Mouse (Mus musculus) CD4-positive helper T cell, adult 2 months (primary cell): ENCODE results near the gene Ppfia3.
"Not testable (repeated sequence)": the region's sequence is repeated elsewhere in the genome, so short reads cannot be mapped to it uniquely, and the experiment has no call there.

ENCODE experiments used
- DNase-seq: peaks from one replicate; pipeline ENCODE4 v3.0.0-alpha.2; 2012; ENCODE audit warnings: low read depth, missing footprints, low spot score

Gene Ppfia3

GRCm38 (mm10) chr7:45395129-45395541 is 28.3 kb upstream of the Ppfia3 start:
- no peak for DNase-seq

- no peak for DNase-seq
Measured at GRCm38 (mm10) chr7:45386077-45386476, 19.3 kb upstream of the Ppfia3 start.

- no peak for DNase-seq
Measured at GRCm38 (mm10) chr7:45376057-45376456, 9.2 kb upstream of the Ppfia3 start.

- DNase-seq, result peak; percentile 51
Measured at GRCm38 (mm10) chr7:45374620-45375019, 7.8 kb upstream of the Ppfia3 start.

GRCm38 (mm10) chr7:45372371-45372770 is 5.6 kb upstream of the Ppfia3 start:
- DNase-seq, result no peak

GRCm38 (mm10) chr7:45370475-45371311 is 3.9 kb upstream of the Ppfia3 start, which contains the start of gene Lin7b:
Lin7b (minus strand) TSS chr7:45370583.
- peak; percentile 94 for DNase-seq

GRCm38 (mm10) chr7:45369836-45370474 is 3.1 kb upstream of the Ppfia3 start:
- DNase-seq, result no peak

GRCm38 (mm10) chr7:45369022-45369745 is 2.4 kb upstream of the Ppfia3 start:
- no peak for DNase-seq

- DNase-seq, result no peak
Measured at GRCm38 (mm10) chr7:45368178-45368577, 1.4 kb upstream of the Ppfia3 start.

GRCm38 (mm10) chr7:45367020-45367880 is 431 bp upstream of the Ppfia3 start:
- peak; percentile 97 for DNase-seq

GRCm38 (mm10) chr7:45365742-45366651 is 822 bp downstream of the Ppfia3 start:
- DNase-seq, result no peak

- no peak for DNase-seq
Measured at GRCm38 (mm10) chr7:45363983-45364382, 2.8 kb downstream of the Ppfia3 start.

GRCm38 (mm10) chr7:45362801-45363200 is 4.0 kb downstream of the Ppfia3 start:
- DNase-seq, result peak; percentile 80

- peak; percentile 92 for DNase-seq
Measured at GRCm38 (mm10) chr7:45361243-45361804, 5.5 kb downstream of the Ppfia3 start.

- no peak for DNase-seq
Measured at GRCm38 (mm10) chr7:45360404-45361125, 6.3 kb downstream of the Ppfia3 start.

GRCm38 (mm10) chr7:45359081-45359480 is 7.7 kb downstream of the Ppfia3 start:
- DNase-seq, result not testable (repeated sequence)

GRCm38 (mm10) chr7:45356087-45356486 is 10.7 kb downstream of the Ppfia3 start:
- no peak for DNase-seq

- DNase-seq, result no peak
Measured at GRCm38 (mm10) chr7:45355318-45356020, 11.3 kb downstream of the Ppfia3 start.

GRCm38 (mm10) chr7:45353041-45353440 is 13.8 kb downstream of the Ppfia3 start:
- no peak for DNase-seq
